Mouse (Mus musculus): ENCODE measurements around the gene Rpl18a. TPM values are rescaled to one million over a fixed set of nuclear protein-coding genes. Genes with fewer than 3 reads are reported as not detected.

Rpl18a gene
- polyA plus RNA-seq, 1 experiment = 3,384 TPM

- WGBS = 92% methylated on average over 13 of the region's 13 CpGs
- TF ChIP-seq POLR2A (IDR thresholded peaks at IDR 0.05; ENCODE audit: borderline replicate concordance, extremely low read depth, low read depth, low read length) (no peak), CTCF (IDR thresholded peaks at IDR 0.05; ENCODE audit: insufficient read depth, low read length) (no peak)
Observed at GRCm38 (mm10) chr8:70874441-70874840, 22.8 kb downstream of the Rpl18a start.

GRCm38 (mm10) chr8:70873364-70873985, 23.7 kb downstream of the Rpl18a start, which contains the start of gene Ccdc124:
Ccdc124 (minus strand) TSS chr8:70873935.
- Histone ChIP-seq H3K4me3 (replicated peaks; ENCODE audit: extremely low read depth, low read depth, low read length) (peak within 1 kb of the TSS; percentile 71), H3K4me1 (ENCODE audit: control insufficient read depth, insufficient read depth, low read length) (0 out of 2 replicates have a peak, but pooled peaks cover 4% of the 10 kb centered on the region)
- 1% methylated on average over 46 of the region's 46 CpGs for WGBS
- DNase-seq = peak; percentile 97
- peak; percentile 79; the same call in 1 of the 2 replicates for TF ChIP-seq POLR2A (IDR thresholded peaks at IDR 0.05; ENCODE audit: borderline replicate concordance, extremely low read depth, low read depth, low read length)
- TF ChIP-seq CTCF (IDR thresholded peaks at IDR 0.05; ENCODE audit: insufficient read depth, low read length) = peak; percentile 57

More at GRCm38 (mm10) chr8:70874441-70874840, 22.8 kb downstream of the Rpl18a start:
- H3K4me1 ChIP-seq (ENCODE audit: control insufficient read depth, insufficient read depth, low read length) = 0 out of 2 replicates have a peak, but pooled peaks cover 2% of the 10 kb centered on the region
- DNase-seq = no peak
- H3K4me3 ChIP-seq (replicated peaks; ENCODE audit: extremely low read depth, low read depth, low read length) = no peak overlapping the region

DNA sequence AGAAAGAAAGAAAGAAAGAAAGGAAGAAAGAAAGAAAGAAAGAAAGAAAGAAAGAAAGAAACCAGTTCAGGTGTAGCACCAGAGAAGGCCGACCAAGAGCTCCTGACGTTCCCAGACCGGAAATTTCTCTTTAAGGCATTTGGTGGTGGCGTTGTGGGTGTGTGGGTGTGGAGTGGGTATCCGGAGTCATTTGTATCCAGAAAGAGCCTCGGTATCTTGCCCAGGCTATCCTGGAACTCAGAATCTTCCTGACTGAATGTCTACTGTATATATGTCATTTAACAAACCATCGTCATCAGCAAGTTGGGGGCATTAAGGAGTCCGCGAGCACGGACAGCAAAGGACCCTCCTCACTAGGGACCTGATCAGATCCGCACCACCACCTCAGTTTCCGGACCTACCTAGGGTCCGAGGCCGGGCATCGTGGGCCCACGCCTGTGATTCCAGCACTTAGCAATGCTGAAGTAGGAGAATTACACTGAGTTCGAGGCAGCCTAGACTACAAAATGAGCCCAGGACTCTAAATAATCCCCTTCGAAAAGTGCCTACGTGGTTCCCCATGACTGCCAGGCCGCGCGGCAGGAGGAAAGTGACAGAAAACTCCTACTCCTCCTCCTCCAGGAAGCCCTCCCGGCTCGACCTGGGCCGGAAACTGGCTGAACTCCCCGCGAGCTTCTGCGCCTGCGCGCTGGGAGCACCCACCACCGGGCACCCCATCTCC, 24.4 kb downstream of the Rpl18a start:
- H3K4me1 ChIP-seq (ENCODE audit: control insufficient read depth, insufficient read depth, low read length) = 0 out of 2 replicates have a peak, but pooled peaks cover 4% of the 10 kb centered on the region
- DNase-seq = no peak
- TF ChIP-seq POLR2A (IDR thresholded peaks at IDR 0.05; ENCODE audit: borderline replicate concordance, extremely low read depth, low read depth, low read length) (no peak), CTCF (IDR thresholded peaks at IDR 0.05; ENCODE audit: insufficient read depth, low read length) (no peak)
- under 1% methylated on average over 31 of the region's 31 CpGs for WGBS
- peak overlapping the region; percentile 71 for H3K4me3 ChIP-seq (replicated peaks; ENCODE audit: extremely low read depth, low read depth, low read length)

DNA sequence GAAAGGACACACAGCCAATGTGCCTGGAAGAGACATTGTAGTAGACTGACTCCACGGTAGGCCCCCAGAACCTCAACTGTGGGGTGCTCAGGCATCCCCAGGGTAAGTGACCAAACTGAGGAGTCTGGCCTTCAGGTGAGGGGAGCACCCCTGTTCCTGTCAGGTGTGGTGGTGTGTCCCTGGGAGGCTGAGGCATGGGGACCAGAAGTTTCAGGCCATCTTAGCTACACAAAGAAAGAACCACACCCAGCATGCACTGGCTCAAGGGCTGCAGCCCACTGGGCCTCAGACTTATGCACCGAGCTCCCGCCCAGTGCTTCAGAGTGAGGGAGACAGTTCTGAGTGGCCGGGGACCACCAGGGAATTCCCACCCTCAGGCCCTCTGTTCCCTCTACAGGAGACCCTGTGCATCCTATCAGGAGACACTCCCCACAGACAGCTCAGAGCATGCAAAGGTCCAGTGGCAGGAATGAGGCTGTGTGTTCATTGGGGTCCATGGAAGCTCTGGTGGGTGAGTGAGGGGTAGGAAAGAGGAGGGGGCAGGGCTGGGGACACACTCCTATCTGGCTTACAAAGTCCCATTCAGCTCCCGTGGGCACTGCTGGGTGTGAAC, 25.9 kb downstream of the Rpl18a start:
- 80% methylated on average over 5 of the region's 5 CpGs for WGBS

GRCm38 (mm10) chr8:70869601-70870041, 27.6 kb downstream of the Rpl18a start:
- H3K4me1 ChIP-seq (ENCODE audit: control insufficient read depth, insufficient read depth, low read length) = peaks cover 12% of the 10 kb centered on the region
- TF ChIP-seq CTCF (IDR thresholded peaks at IDR 0.05; ENCODE audit: insufficient read depth, low read length) = peak; percentile 97
- TF ChIP-seq POLR2A (IDR thresholded peaks at IDR 0.05; ENCODE audit: borderline replicate concordance, extremely low read depth, low read depth, low read length) = no peak
- no peak overlapping the region for H3K4me3 ChIP-seq (replicated peaks; ENCODE audit: extremely low read depth, low read depth, low read length)
- WGBS = 44% methylated on average over 16 of the region's 16 CpGs
- DNase-seq = peak; percentile 74

More for the DNA sequence above, 25.9 kb downstream of the Rpl18a start:
- no peak for TF ChIP-seq POLR2A (IDR thresholded peaks at IDR 0.05; ENCODE audit: borderline replicate concordance, extremely low read depth, low read depth, low read length)
- no peak for TF ChIP-seq CTCF (IDR thresholded peaks at IDR 0.05; ENCODE audit: insufficient read depth, low read length)
- Histone ChIP-seq H3K4me1 (ENCODE audit: control insufficient read depth, insufficient read depth, low read length) (0 out of 2 replicates have a peak, but pooled peaks cover 4% of the 10 kb centered on the region), H3K4me3 (replicated peaks; ENCODE audit: extremely low read depth, low read depth, low read length) (no peak overlapping the region)
- no peak for DNase-seq

- TF ChIP-seq POLR2A (IDR thresholded peaks at IDR 0.05; ENCODE audit: borderline replicate concordance, extremely low read depth, low read depth, low read length) (no peak), CTCF (IDR thresholded peaks at IDR 0.05; ENCODE audit: insufficient read depth, low read length) (no peak)
- WGBS = 46% methylated on average over 5 of the region's 5 CpGs
- DNase-seq = no peak
- H3K4me1 ChIP-seq (ENCODE audit: control insufficient read depth, insufficient read depth, low read length) = peaks cover 14% of the 10 kb centered on the region
- H3K4me3 ChIP-seq (replicated peaks; ENCODE audit: extremely low read depth, low read depth, low read length) = no peak overlapping the region
Observed at GRCm38 (mm10) chr8:70869199-70869571, 28.0 kb downstream of the Rpl18a start.

DNA sequence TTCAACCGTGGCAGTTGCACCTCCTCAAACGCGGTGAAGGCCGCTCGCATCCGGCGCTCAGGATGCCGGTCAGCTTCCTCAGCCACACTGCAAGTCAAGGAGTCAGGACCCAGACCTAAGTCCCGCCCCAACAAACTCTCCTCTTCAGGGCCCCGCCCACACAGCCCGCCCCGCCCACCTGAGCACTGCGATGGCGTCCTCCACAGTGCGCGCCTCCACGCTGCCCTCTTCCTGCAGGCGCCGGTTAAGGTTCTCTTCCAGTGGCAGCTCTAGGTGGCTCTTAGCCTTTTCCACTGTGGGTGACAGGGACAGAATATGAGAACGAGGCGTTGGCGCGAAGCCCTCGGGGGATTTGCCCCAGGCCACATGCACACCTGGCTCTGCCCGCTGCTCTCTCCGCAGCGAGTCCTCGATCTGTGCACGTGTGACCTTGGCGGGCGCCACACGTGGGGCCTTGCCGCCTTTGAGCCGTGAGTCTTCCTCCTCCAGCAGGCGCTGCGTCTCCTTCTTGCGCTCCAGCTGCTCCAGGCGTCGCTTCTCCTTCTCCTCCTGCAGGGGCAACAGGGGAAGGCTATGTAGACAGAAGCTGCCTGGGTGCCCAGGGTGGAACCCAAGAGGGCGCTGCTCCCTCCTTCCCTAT, 28.5 kb downstream of the Rpl18a start:
- peak; percentile 46 for DNase-seq
- H3K4me1 ChIP-seq (ENCODE audit: control insufficient read depth, insufficient read depth, low read length) = peaks cover 14% of the 10 kb centered on the region
- TF ChIP-seq CTCF (IDR thresholded peaks at IDR 0.05; ENCODE audit: insufficient read depth, low read length) = no peak
- TF ChIP-seq POLR2A (IDR thresholded peaks at IDR 0.05; ENCODE audit: borderline replicate concordance, extremely low read depth, low read depth, low read length) = no peak
- no peak overlapping the region for H3K4me3 ChIP-seq (replicated peaks; ENCODE audit: extremely low read depth, low read depth, low read length)
- WGBS = 42% methylated on average over 40 of the region's 40 CpGs

GRCm38 (mm10) chr8:70866566-70866965, 30.6 kb downstream of the Rpl18a start:
- TF ChIP-seq CTCF (IDR thresholded peaks at IDR 0.05; ENCODE audit: insufficient read depth, low read length) (no peak), POLR2A (IDR thresholded peaks at IDR 0.05; ENCODE audit: borderline replicate concordance, extremely low read depth, low read depth, low read length) (no peak)
- DNase-seq = no peak
- H3K4me1 ChIP-seq (ENCODE audit: control insufficient read depth, insufficient read depth, low read length) = peaks cover 18% of the 10 kb centered on the region
- 86% methylated on average over 7 of the region's 7 CpGs for WGBS
- no peak overlapping the region for H3K4me3 ChIP-seq (replicated peaks; ENCODE audit: extremely low read depth, low read depth, low read length)

DNA sequence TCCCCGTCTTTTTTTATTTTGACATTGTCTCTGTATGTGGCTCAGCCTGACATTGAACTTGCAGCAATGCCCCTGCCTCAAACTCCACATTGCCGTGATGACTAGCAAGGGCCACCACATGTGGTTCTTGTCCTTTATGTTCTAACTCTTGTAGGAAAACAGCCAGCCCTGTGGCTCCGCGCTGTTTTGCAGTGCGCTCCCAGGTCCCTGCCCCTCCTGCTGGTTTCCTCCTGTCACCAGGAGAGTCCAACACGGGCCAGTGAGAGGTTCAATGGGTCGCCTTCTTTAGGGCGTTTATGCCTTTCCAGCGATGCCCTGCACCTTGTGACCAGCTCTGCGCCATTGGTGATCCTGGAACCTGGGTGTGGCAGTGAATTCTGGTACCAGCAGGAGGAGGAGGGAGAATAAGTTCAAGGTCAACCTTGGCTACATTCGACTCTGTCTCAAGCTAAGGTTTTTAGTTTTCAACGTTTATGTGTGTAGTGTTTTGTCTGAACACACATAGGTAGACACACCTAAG, 31.2 kb downstream of the Rpl18a start:
- DNase-seq = no peak
- no peak for TF ChIP-seq CTCF (IDR thresholded peaks at IDR 0.05; ENCODE audit: insufficient read depth, low read length)
- TF ChIP-seq POLR2A (IDR thresholded peaks at IDR 0.05; ENCODE audit: borderline replicate concordance, extremely low read depth, low read depth, low read length) = no peak
- 7% methylated on average over 12 of the region's 12 CpGs for WGBS
- Histone ChIP-seq H3K4me1 (ENCODE audit: control insufficient read depth, insufficient read depth, low read length) (peaks cover 18% of the 10 kb centered on the region), H3K4me3 (replicated peaks; ENCODE audit: extremely low read depth, low read depth, low read length) (peak overlapping the region; percentile 33)

Data from lung, adult 2 months (tissue).